Mouse (Mus musculus): ENCODE results near the gene Msl3. TPM values are rescaled to one million over a fixed set of nuclear protein-coding genes. Genes with fewer than 3 reads are reported as not detected.
"Not testable (repeated sequence)": the region's sequence is repeated elsewhere in the genome, so short reads cannot be mapped to it uniquely, and the experiment has no call there.

Msl3 gene
- polyA plus RNA-seq, 1 experiment: 12.8 TPM

DNA sequence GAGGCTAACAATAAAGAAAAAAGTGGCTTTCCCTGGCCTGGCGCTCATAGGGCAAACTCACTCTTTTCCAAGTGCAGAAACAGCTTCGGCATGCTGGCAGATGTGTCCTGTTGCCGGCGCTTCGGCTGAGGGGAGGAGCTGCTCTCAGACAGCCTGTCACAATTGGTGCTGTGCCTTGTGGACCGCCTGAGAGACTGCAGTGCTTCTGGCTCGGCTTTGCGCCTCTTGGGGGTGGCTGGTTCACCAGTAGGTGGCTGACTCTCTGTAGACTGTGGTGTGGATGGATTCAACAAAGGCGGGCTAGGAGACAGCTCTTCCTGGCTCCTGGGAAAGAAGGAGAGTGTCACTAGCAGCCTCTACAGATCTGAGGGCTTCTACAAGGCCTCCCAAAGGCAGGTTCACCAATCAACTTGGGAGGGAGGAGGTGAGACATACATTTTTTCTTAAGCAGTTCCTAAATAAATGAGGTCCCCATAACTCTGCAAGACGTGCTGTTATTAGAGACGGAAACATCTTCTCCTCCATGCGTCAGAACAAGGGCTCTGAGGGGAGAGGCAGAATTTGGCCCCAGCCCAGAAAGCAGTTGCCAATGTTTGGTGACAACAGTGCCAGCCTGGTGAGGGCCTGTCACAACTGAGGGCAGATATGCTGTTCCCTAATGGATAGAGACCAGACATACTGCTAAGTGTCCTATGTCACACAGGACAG lies 9.6 kb downstream of the Msl3 start:
- Histone ChIP-seq H3K4me3 (no peak overlapping the region), H3K79me2 (ENCODE audit: control insufficient read depth, insufficient read depth) (no peaks in the 10 kb centered on the region), H3K4me2 (ENCODE audit: low read depth) (no peak overlapping the region), H3K36me3 (ENCODE audit: control insufficient read depth, insufficient read depth) (peaks cover 3% of the 10 kb centered on the region), H3K27me3 (ENCODE audit: control insufficient read depth, insufficient read depth, insufficient read length) (no peaks in the 10 kb centered on the region), H3ac (ENCODE audit: control insufficient read depth, insufficient read length) (no peak overlapping the region)
- TF ChIP-seq POLR2AphosphoS2 (IDR thresholded peaks at IDR 0.05; ENCODE audit: insufficient read length, low read depth): no peak
- TF ChIP-seq E2F4 (IDR thresholded peaks at IDR 0.05; ENCODE audit: insufficient read depth): no peak
- TF ChIP-seq POLR2A (IDR thresholded peaks at IDR 0.05; ENCODE audit: insufficient read length, low read depth): no peak
- TF ChIP-seq TCF3 (IDR thresholded peaks at IDR 0.05; ENCODE audit: insufficient read length, low read depth): no peak
- TF ChIP-seq MYOG (IDR thresholded peaks at IDR 0.05; ENCODE audit: control insufficient read depth in 1 of 3, insufficient read depth in 1 of 3, insufficient read length in 2 of 3, low read depth in 2 of 3): no peak
- TF ChIP-seq MYOD1 (IDR thresholded peaks at IDR 0.05; ENCODE audit: control insufficient read depth in 1 of 3, insufficient read length in 2 of 3, low read depth in 2 of 3): no peak
- TF ChIP-seq CEBPB (IDR thresholded peaks at IDR 0.05; ENCODE audit: insufficient read depth, poor library complexity, severe bottlenecking): no peak
- TF ChIP-seq TCF12 (IDR thresholded peaks at IDR 0.05; ENCODE audit: insufficient read depth, poor library complexity, severe bottlenecking): no peak
- no peak for TF ChIP-seq SRF (IDR thresholded peaks at IDR 0.05; ENCODE audit: control insufficient read depth, insufficient read length, low read depth)
- TF ChIP-seq MAX (IDR thresholded peaks at IDR 0.05; ENCODE audit: low read depth): no peak
- TF ChIP-seq REST (IDR thresholded peaks at IDR 0.05; ENCODE audit: insufficient read depth, insufficient read length): no peak
- no peak for TF ChIP-seq USF1 (IDR thresholded peaks at IDR 0.05; ENCODE audit: low read depth)

DNA sequence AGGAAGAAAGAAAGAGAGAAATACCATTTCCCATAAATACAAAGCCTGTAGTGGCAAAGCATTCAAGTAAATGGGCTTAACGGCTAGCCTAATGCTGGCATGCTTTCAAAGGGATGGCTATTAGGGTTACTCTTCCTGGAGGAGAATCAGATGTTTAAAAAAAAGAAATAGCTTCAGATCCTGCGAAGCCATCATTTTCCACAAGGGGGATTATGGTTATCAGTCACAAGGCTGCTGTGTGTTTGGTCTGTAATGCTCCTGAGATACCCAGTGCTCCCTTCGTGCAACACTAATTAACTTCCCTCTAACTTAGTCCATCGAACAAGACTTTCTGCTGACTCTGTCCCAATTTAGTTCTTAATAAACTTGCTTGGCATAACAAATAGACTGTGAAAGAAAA lies 13.5 kb downstream of the Msl3 start:
- no peak for TF ChIP-seq MAX (IDR thresholded peaks at IDR 0.05; ENCODE audit: low read depth)
- no peak for TF ChIP-seq E2F4 (IDR thresholded peaks at IDR 0.05; ENCODE audit: insufficient read depth)
- no peak for TF ChIP-seq SRF (IDR thresholded peaks at IDR 0.05; ENCODE audit: control insufficient read depth, insufficient read length, low read depth)
- no peak for TF ChIP-seq POLR2A (IDR thresholded peaks at IDR 0.05; ENCODE audit: insufficient read length, low read depth)
- no peak for TF ChIP-seq POLR2AphosphoS2 (IDR thresholded peaks at IDR 0.05; ENCODE audit: insufficient read length, low read depth)
- TF ChIP-seq MYOD1 (IDR thresholded peaks at IDR 0.05; ENCODE audit: control insufficient read depth in 1 of 3, insufficient read length in 2 of 3, low read depth in 2 of 3): no peak
- no peak for TF ChIP-seq REST (IDR thresholded peaks at IDR 0.05; ENCODE audit: insufficient read depth, insufficient read length)
- TF ChIP-seq TCF3 (IDR thresholded peaks at IDR 0.05; ENCODE audit: insufficient read length, low read depth): no peak
- no peak for TF ChIP-seq TCF12 (IDR thresholded peaks at IDR 0.05; ENCODE audit: insufficient read depth, poor library complexity, severe bottlenecking)
- no peak for TF ChIP-seq CEBPB (IDR thresholded peaks at IDR 0.05; ENCODE audit: insufficient read depth, poor library complexity, severe bottlenecking)
- no peak for TF ChIP-seq USF1 (IDR thresholded peaks at IDR 0.05; ENCODE audit: low read depth)
- no peak for TF ChIP-seq MYOG (IDR thresholded peaks at IDR 0.05; ENCODE audit: control insufficient read depth in 1 of 3, insufficient read depth in 1 of 3, insufficient read length in 2 of 3, low read depth in 2 of 3)
- Histone ChIP-seq H3K79me2 (ENCODE audit: control insufficient read depth, insufficient read depth) (no peaks in the 10 kb centered on the region), H3K36me3 (ENCODE audit: control insufficient read depth, insufficient read depth) (peaks cover 8% of the 10 kb centered on the region), H3K4me3 (no peak overlapping the region), H3ac (ENCODE audit: control insufficient read depth, insufficient read length) (no peak overlapping the region), H3K4me2 (ENCODE audit: low read depth) (no peak overlapping the region), H3K27me3 (ENCODE audit: control insufficient read depth, insufficient read depth, insufficient read length) (no peaks in the 10 kb centered on the region)

DNA sequence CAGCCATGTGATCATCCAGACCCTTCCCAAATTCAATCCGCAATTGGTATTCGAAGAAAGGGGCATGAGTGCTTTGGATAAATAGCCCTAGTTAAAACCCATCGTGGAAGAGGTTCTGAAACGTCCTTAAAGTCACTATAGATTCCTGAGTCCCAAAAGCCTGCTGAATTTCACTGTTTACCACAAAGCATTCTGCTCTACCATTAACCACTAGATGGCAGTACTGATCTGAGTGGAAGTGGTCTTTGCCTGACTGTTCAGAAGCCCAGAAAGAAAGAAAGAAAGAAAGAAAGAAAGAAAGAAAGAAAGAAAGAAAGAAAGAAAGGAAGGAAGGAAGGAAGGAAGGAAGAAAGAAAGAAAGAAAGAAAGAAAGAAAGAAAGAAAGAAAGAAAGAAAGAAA lies 13.9 kb downstream of the Msl3 start:
- not testable (repeated sequence) for H3K4me3 ChIP-seq; H3K4me2 ChIP-seq (ENCODE audit: low read depth); H3K79me2 ChIP-seq (ENCODE audit: control insufficient read depth, insufficient read depth); H3K27me3 ChIP-seq (ENCODE audit: control insufficient read depth, insufficient read depth, insufficient read length); H3K36me3 ChIP-seq (ENCODE audit: control insufficient read depth, insufficient read depth); H3ac ChIP-seq (ENCODE audit: control insufficient read depth, insufficient read length)

DNA sequence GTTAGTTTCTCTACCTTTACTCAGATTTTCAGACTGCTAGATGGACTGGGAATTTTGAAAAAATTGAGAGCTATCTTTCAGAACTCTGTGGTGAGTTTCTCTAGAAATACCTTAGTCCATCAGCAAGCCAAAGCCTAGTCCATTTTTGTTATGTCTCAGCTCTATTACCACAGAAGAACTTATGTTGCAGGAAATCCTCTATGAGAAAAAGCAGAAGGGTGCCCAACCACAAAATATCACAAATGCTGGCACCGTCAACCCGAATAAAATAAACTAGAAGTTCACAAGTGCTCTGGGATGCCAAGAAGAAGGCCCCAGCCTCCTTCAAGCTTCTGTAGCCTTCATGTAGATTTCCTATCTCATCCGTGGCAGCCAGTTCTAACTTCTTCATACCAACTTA lies 14.4 kb downstream of the Msl3 start:
- Histone ChIP-seq H3K4me2 (ENCODE audit: low read depth) (no peak overlapping the region), H3K36me3 (ENCODE audit: control insufficient read depth, insufficient read depth) (peaks cover 8% of the 10 kb centered on the region), H3K27me3 (ENCODE audit: control insufficient read depth, insufficient read depth, insufficient read length) (no peaks in the 10 kb centered on the region), H3ac (ENCODE audit: control insufficient read depth, insufficient read length) (no peak overlapping the region), H3K79me2 (ENCODE audit: control insufficient read depth, insufficient read depth) (no peaks in the 10 kb centered on the region), H3K4me3 (no peak overlapping the region)
- TF ChIP-seq POLR2A (IDR thresholded peaks at IDR 0.05; ENCODE audit: insufficient read length, low read depth): no peak
- TF ChIP-seq MYOD1 (IDR thresholded peaks at IDR 0.05; ENCODE audit: control insufficient read depth in 1 of 3, insufficient read length in 2 of 3, low read depth in 2 of 3): no peak
- no peak for TF ChIP-seq TCF3 (IDR thresholded peaks at IDR 0.05; ENCODE audit: insufficient read length, low read depth)
- TF ChIP-seq SRF (IDR thresholded peaks at IDR 0.05; ENCODE audit: control insufficient read depth, insufficient read length, low read depth): no peak
- no peak for TF ChIP-seq REST (IDR thresholded peaks at IDR 0.05; ENCODE audit: insufficient read depth, insufficient read length)
- TF ChIP-seq TCF12 (IDR thresholded peaks at IDR 0.05; ENCODE audit: insufficient read depth, poor library complexity, severe bottlenecking): no peak
- TF ChIP-seq USF1 (IDR thresholded peaks at IDR 0.05; ENCODE audit: low read depth): no peak
- TF ChIP-seq MYOG (IDR thresholded peaks at IDR 0.05; ENCODE audit: control insufficient read depth in 1 of 3, insufficient read depth in 1 of 3, insufficient read length in 2 of 3, low read depth in 2 of 3): no peak
- TF ChIP-seq CEBPB (IDR thresholded peaks at IDR 0.05; ENCODE audit: insufficient read depth, poor library complexity, severe bottlenecking): no peak
- no peak for TF ChIP-seq MAX (IDR thresholded peaks at IDR 0.05; ENCODE audit: low read depth)
- TF ChIP-seq E2F4 (IDR thresholded peaks at IDR 0.05; ENCODE audit: insufficient read depth): no peak
- no peak for TF ChIP-seq POLR2AphosphoS2 (IDR thresholded peaks at IDR 0.05; ENCODE audit: insufficient read length, low read depth)

DNA sequence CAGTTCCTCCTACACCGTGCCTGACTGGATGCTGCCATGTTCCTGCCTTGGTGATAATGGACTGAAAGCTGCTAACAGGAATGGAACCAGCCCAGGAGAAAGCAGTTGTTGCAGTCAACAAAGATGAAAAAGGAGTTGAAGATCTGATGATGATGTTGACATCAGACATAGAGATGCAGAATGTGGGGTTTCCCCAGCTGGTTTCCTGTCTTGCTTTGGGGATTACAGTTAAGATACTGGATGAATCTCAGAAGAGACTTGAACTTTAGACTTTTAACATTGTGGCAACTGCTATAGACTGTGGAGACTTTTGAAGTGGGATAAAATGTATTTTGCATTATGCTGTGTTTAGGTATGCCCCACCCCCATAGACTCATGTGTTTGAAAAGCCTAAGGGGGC lies 15.9 kb downstream of the Msl3 start:
- no peaks in the 10 kb centered on the region for H3K27me3 ChIP-seq (ENCODE audit: control insufficient read depth, insufficient read depth, insufficient read length)
- TF ChIP-seq MAX (IDR thresholded peaks at IDR 0.05; ENCODE audit: low read depth): no peak
- TF ChIP-seq MYOD1 (IDR thresholded peaks at IDR 0.05; ENCODE audit: control insufficient read depth in 1 of 3, insufficient read length in 2 of 3, low read depth in 2 of 3): no peak
- no peak for TF ChIP-seq REST (IDR thresholded peaks at IDR 0.05; ENCODE audit: insufficient read depth, insufficient read length)
- TF ChIP-seq MYOG (IDR thresholded peaks at IDR 0.05; ENCODE audit: control insufficient read depth in 1 of 3, insufficient read depth in 1 of 3, insufficient read length in 2 of 3, low read depth in 2 of 3): no peak
- no peak for TF ChIP-seq USF1 (IDR thresholded peaks at IDR 0.05; ENCODE audit: low read depth)
- TF ChIP-seq CEBPB (IDR thresholded peaks at IDR 0.05; ENCODE audit: insufficient read depth, poor library complexity, severe bottlenecking): no peak
- TF ChIP-seq POLR2AphosphoS2 (IDR thresholded peaks at IDR 0.05; ENCODE audit: insufficient read length, low read depth): no peak
- no peak for TF ChIP-seq TCF12 (IDR thresholded peaks at IDR 0.05; ENCODE audit: insufficient read depth, poor library complexity, severe bottlenecking)
- TF ChIP-seq SRF (IDR thresholded peaks at IDR 0.05; ENCODE audit: control insufficient read depth, insufficient read length, low read depth): no peak

More for the DNA sequence above, 15.9 kb downstream of the Msl3 start:
- Histone ChIP-seq H3ac (ENCODE audit: control insufficient read depth, insufficient read length) (no peak overlapping the region), H3K36me3 (ENCODE audit: control insufficient read depth, insufficient read depth) (peaks cover 9% of the 10 kb centered on the region), H3K4me2 (ENCODE audit: low read depth) (no peak overlapping the region), H3K4me3 (no peak overlapping the region), H3K79me2 (ENCODE audit: control insufficient read depth, insufficient read depth) (no peaks in the 10 kb centered on the region)
